Mouse (Mus musculus) neural tube, embryonic 14.5 days (tissue): ENCODE measurements around the gene Mfsd1. TPM values are rescaled to one million over a fixed set of nuclear protein-coding genes. Genes with fewer than 3 reads are reported as not detected.
A peak's percentile ranks its signal among the peaks of the same experiment; 100 is the strongest.

Source experiments
- ATAC-seq: fragments of 200-750 bp; cut with Nextera tagmentation; 2 replicates; pipeline ENCODE4 v1.8.0; 2017; ENCODE audit warnings: low read depth, mild to moderate bottlenecking, moderate TSS enrichment, moderate library complexity
- H3K27ac ChIP-seq: fragments of 300-500 bp; sonication (generic); 2 replicates; pipeline ENCODE4 v1.5.1; 2014; ENCODE audit warnings: low read depth, mild to moderate bottlenecking, control low read depth, low read length, moderate library complexity, mixed read lengths
- H3K27me3 ChIP-seq: fragments of 300-500 bp; sonication (generic); 2 replicates; pipeline ENCODE4 v1.6.1; 2014; ENCODE audit warnings: low read length; ENCODE audit not compliant: control insufficient read depth, insufficient read depth
- H3K36me3 ChIP-seq: fragments of 300-500 bp; sonication (generic); 2 replicates; pipeline ENCODE4 v1.6.1; 2014; ENCODE audit warnings: low read length, mixed read lengths; ENCODE audit not compliant: control insufficient read depth, insufficient read depth
- H3K4me1 ChIP-seq: fragments of 300-500 bp; sonication (generic); 2 replicates; pipeline ENCODE4 v1.6.1; 2014; ENCODE audit warnings: low read length; ENCODE audit not compliant: control insufficient read depth, insufficient read depth
- H3K4me2 ChIP-seq: fragments of 300-500 bp; sonication (generic); 2 replicates; pipeline ENCODE4 v1.6.1; 2014; ENCODE audit warnings: mild to moderate bottlenecking, low read depth, low read length, control low read depth
- H3K4me3 ChIP-seq: fragments of 300-500 bp; sonication (generic); 2 replicates; pipeline ENCODE4 v1.5.1; 2014; ENCODE audit warnings: low read depth, low read length, control low read depth, mixed read lengths
- H3K9ac ChIP-seq: fragments of 300-500 bp; sonication (generic); replicated peaks from 2 replicates; pipeline ENCODE4 v1.6.1; 2014; ENCODE audit warnings: low read depth, mild to moderate bottlenecking, control low read depth, low read length, mixed read lengths
- H3K9me3 ChIP-seq: fragments of 300-500 bp; sonication (generic); 2 replicates; pipeline ENCODE4 v1.6.1; 2016; ENCODE audit warnings: low read length; ENCODE audit not compliant: control insufficient read depth
- WGBS: fragments of 180-500 bp; shearing (Covaris S2); extraction: QIAGEN DNeasy Blood & Tissue Kit; methylation state at CpG from one replicate; pipeline ENCODE4 v1.1.7; 2014; 5-methylcytosine and 5-hydroxymethylcytosine counted together
- polyA plus RNA-seq: library from polyadenylated mRNA; unstranded; fragments of >200 nt; fragmentation: Nextera tagmentation; extraction: Ambion mirVana; gene quantifications from 2 replicates; pipeline ENCODE4 v1.2.1, GENCODE M21; 2014

Gene Mfsd1
- polyA plus RNA-seq, 1 experiment from 2014 or later, result 30.6 TPM

- Histone ChIP-seq H3K27ac (no peak overlapping the region), H3K9ac (no peak overlapping the region; the same call in 1 of the 2 replicates), H3K9me3 (no peaks in the 10 kb centered on the region), H3K27me3 (no peaks in the 10 kb centered on the region), H3K4me2 (peak overlapping the region; percentile 85), H3K36me3 (0 out of 2 replicates have a peak, but pooled peaks cover 4% of the 10 kb centered on the region), H3K4me1 (peaks cover 8% of the 10 kb centered on the region; the same call in 1 of the 2 replicates), H3K4me3 (no peak overlapping the region)
- 90% methylated on average over 6 of the region's 6 CpGs for WGBS
- ATAC-seq, result no peak
Measured at GRCm38 (mm10) chr3:67583846-67584186, 1.3 kb downstream of the Mfsd1 start.

GRCm38 (mm10) chr3:67586511-67586910 is 4.0 kb downstream of the Mfsd1 start:
- Histone ChIP-seq H3K27ac (no peak overlapping the region), H3K9ac (no peak overlapping the region), H3K4me3 (no peak overlapping the region), H3K27me3 (no peaks in the 10 kb centered on the region), H3K9me3 (no peaks in the 10 kb centered on the region), H3K4me2 (no peak overlapping the region), H3K4me1 (peaks cover 8% of the 10 kb centered on the region; the same call in 1 of the 2 replicates), H3K36me3 (peaks cover 22% of the 10 kb centered on the region)
- 96% methylated on average over 2 of the region's 2 CpGs for WGBS
- ATAC-seq, result no peak

GRCm38 (mm10) chr3:67587430-67587829 is 4.9 kb downstream of the Mfsd1 start:
- H3K36me3 ChIP-seq, result peaks cover 26% of the 10 kb centered on the region
- peaks cover 8% of the 10 kb centered on the region; the same call in 1 of the 2 replicates for H3K4me1 ChIP-seq
- H3K4me2 ChIP-seq, result no peak overlapping the region
- H3K9me3 ChIP-seq, result no peaks in the 10 kb centered on the region
- H3K4me3 ChIP-seq, result no peak overlapping the region
- H3K27me3 ChIP-seq, result no peaks in the 10 kb centered on the region
- no peak for ATAC-seq
- no peak overlapping the region for H3K27ac ChIP-seq
- 85% methylated on average over 9 of the region's 9 CpGs for WGBS
- H3K9ac ChIP-seq, result no peak overlapping the region

GRCm38 (mm10) chr3:67601616-67602138 is 19.1 kb downstream of the Mfsd1 start:
- no peak overlapping the region for H3K27ac ChIP-seq
- 92% methylated on average over 13 of the region's 13 CpGs for WGBS
- no peak for ATAC-seq

GRCm38 (mm10) chr3:67618222-67618621 is 35.7 kb downstream of the Mfsd1 start:
- H3K36me3 ChIP-seq, result no peaks in the 10 kb centered on the region
- no peaks in the 10 kb centered on the region for H3K9me3 ChIP-seq
- no peak overlapping the region for H3K4me2 ChIP-seq
- H3K27ac ChIP-seq, result no peak overlapping the region
- ATAC-seq, result no peak
- no peak overlapping the region for H3K9ac ChIP-seq
- no peaks in the 10 kb centered on the region for H3K4me1 ChIP-seq
- no peaks in the 10 kb centered on the region for H3K27me3 ChIP-seq
- no peak overlapping the region for H3K4me3 ChIP-seq

More at GRCm38 (mm10) chr3:67601616-67602138, 19.1 kb downstream of the Mfsd1 start:
- H3K9ac ChIP-seq, result no peak overlapping the region
- H3K9me3 ChIP-seq, result no peaks in the 10 kb centered on the region
- peaks cover 38% of the 10 kb centered on the region for H3K36me3 ChIP-seq
- H3K4me1 ChIP-seq, result no peaks in the 10 kb centered on the region
- no peak overlapping the region for H3K4me3 ChIP-seq
- no peak overlapping the region for H3K4me2 ChIP-seq
- H3K27me3 ChIP-seq, result no peaks in the 10 kb centered on the region

- no peak overlapping the region for H3K4me2 ChIP-seq
- ATAC-seq, result peak; percentile 71; the same call in 1 of the 2 replicates
- H3K27me3 ChIP-seq, result no peaks in the 10 kb centered on the region
- no peak overlapping the region for H3K4me3 ChIP-seq
- no peaks in the 10 kb centered on the region for H3K36me3 ChIP-seq
- H3K4me1 ChIP-seq, result no peaks in the 10 kb centered on the region
- H3K27ac ChIP-seq, result no peak overlapping the region
- H3K9me3 ChIP-seq, result no peaks in the 10 kb centered on the region
- WGBS, result 86% methylated on average over 1 of the region's 1 CpGs
- no peak overlapping the region for H3K9ac ChIP-seq
Measured at GRCm38 (mm10) chr3:67624629-67625028, 42.1 kb downstream of the Mfsd1 start.

GRCm38 (mm10) chr3:67643135-67643534 is 60.6 kb downstream of the Mfsd1 start:
- no peak for ATAC-seq
- H3K36me3 ChIP-seq, result no peaks in the 10 kb centered on the region
- no peak overlapping the region for H3K27ac ChIP-seq
- no peaks in the 10 kb centered on the region for H3K4me1 ChIP-seq
- no peak overlapping the region for H3K4me3 ChIP-seq
- H3K4me2 ChIP-seq, result no peak overlapping the region
- WGBS, result 83% methylated on average over 3 of the region's 3 CpGs
- H3K9me3 ChIP-seq, result no peaks in the 10 kb centered on the region
- H3K27me3 ChIP-seq, result no peaks in the 10 kb centered on the region
- H3K9ac ChIP-seq, result no peak overlapping the region

- no peak overlapping the region for H3K4me2 ChIP-seq
- H3K27ac ChIP-seq, result no peak overlapping the region
- no peaks in the 10 kb centered on the region for H3K9me3 ChIP-seq
- no peak overlapping the region for H3K9ac ChIP-seq
- H3K4me1 ChIP-seq, result no peaks in the 10 kb centered on the region
- H3K4me3 ChIP-seq, result no peak overlapping the region
- 33% methylated on average over 7 of the region's 7 CpGs for WGBS
- H3K27me3 ChIP-seq, result no peaks in the 10 kb centered on the region
- peak; percentile 31 for ATAC-seq
- no peaks in the 10 kb centered on the region for H3K36me3 ChIP-seq
Measured at GRCm38 (mm10) chr3:67645640-67646466, 63.3 kb downstream of the Mfsd1 start.
